Mouse (Mus musculus) gonadal fat pad, adult 2 months (tissue): Measurements from ENCODE around the gene 2900026A02Rik. TPM values are rescaled to one million over a fixed set of nuclear protein-coding genes. Genes with fewer than 3 reads are reported as not detected.

Experiments used
- DNase-seq: peaks from one replicate; pipeline ENCODE4 v3.0.0-alpha.2; 2012; ENCODE audit warnings: low read depth
- polyA plus RNA-seq: library from polyadenylated mRNA; depleted of rRNA; stranded (reverse); fragments of >200 nt; gene quantifications from 2 replicates; pipeline ENCODE4 v1.2.3, GENCODE M21; 2012

The 2900026A02Rik gene
- polyA plus RNA-seq, 1 experiment, result 16.7 TPM

DNA sequence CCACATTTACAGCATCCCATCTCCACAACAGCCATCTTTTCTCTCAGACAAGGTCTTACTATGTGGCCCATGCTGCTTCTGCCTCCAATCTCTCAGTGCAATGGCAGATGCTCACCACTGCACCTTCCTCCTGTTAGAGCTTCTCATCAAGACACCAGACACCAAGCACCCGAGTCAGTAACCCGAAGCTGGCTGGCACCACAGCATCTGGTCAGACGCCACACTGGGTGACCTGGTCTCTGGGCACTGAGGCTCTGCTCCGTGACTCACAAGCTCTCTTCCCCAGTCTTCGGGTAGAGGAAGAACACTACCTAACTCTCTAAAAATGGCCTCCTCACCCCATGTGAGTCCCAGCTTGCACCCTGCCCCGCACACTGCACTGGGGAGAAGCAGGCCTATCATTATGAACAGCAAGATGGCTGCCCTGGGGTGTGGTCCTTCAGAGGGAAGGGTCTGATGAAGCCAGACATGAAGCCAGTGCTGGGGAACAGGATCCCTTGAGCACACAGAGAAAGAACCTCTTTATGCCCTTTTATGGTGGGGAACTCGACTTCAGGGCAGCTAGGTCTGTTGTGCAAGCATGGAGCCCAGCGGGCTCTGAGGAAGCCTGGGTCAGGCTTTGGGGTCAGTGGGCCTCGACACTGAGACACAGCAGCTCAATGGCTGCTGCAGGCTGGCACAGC is 70.0 kb downstream of the 2900026A02Rik start:
- no peak for DNase-seq

DNA sequence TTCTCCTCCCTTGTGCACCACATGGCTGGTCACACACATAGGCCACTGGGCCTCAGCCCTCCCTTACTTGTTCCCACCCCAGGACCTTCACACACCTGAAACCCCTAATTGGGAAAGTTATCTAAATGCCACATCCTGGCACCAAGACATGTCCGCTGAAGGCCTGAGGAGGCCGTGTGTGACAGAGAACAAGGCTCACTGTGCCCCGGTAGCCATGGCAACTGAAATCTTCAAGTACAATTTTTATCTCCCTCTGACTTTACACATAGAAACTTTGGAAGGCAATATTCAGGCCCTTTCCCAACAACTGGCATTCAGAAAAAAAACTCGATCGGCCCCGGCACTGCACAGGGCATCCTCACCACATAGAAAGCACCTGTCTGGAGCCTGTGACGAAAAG is 72.0 kb downstream of the 2900026A02Rik start:
- DNase-seq, result no peak

DNA sequence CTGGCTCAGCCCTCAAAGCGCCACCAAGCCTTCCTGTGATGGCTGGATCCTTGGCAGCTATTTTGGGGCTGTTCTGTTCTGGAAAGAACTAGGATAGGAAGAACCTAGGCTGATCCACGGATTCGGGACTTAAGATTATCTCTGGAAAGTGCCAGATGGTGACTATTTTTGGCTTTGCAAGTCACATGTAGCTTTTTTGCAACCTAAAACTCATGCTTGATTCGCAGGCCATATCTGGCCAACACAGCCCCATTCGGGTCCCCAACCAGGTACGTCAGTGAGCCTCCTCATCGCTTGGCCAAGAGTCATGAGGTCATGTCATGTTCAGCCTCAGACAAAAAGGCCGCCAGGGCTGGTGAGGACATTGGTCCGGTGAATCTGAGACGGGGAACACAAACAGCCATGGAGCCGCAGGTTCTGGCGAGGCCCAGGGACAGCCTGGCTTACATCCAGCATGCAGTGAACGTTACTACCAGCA is 73.0 kb downstream of the 2900026A02Rik start:
- no peak for DNase-seq

DNA sequence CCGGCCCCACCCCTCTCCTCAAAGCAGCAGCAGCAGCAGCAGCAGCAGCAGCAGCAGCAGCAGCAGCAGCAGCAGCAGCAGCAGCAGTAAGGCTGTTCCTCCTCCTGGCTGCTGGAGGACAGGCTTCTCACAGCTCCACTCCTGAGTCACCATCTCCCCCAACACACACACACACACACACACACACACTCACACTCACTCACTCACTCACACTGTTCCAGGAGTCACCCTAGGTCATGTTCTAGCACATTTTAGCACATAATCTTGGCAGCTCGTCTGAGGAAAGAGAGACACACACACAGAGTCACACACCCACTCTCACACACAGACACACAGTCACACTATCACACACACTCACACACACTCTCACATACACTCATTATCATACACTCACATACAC is 74.4 kb downstream of the 2900026A02Rik start:
- DNase-seq, result no peak

DNA sequence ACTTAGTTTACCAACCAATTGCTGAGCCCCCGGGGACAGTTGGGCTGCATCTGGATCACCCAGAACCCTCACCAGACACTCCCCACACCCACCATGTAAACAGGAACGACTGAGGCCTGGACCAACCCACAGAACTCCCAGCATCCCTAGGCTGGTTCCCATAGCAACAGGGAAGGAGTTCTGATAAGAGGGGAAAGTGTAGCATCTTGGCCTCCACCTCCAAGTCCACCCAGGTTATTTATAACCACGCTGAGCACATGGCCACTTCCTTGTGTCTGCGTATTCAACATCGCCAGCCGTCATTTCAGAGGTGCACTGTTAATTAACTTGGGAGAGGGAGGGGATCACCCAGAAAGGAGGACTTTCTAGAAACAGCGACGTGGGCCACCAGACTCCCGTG is 75.9 kb downstream of the 2900026A02Rik start:
- no peak for DNase-seq

DNA sequence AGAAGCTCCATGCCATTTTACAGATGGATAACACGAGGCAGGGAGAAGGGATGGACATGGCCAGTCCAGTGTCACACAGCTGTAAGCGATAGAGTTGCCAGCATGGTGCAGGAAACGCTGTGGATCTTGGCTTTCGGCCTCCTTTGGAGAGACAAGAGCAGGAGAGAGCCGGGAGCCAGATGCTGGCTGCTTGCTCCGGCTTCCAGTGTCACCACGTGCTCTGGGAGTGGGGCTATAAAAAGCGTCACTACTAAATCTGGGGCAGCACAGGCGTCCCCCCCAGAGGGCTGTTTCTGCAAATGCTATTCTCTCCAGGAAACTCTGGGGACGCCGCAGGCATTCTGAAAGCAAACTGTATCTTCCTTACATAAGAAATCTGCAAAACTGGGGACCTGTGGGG is 78.5 kb downstream of the 2900026A02Rik start:
- DNase-seq, result no peak

DNA sequence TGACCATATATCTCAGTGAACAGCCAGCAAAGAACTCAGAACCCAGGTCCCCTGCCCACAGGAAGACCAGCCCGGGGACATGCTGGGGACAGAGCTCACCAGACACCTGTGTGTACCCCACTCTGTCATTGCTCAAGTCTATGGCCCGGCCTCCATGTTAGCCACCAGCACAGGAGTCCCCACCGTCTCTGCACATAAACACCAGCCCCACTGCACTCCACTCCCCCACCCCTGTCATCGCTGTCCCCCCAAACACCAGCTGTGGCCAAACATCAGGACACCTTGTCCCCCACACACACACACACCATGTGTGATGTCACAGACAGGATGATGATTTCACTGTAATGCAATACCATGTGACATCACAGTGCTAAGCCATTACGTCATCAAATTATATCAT is 79.0 kb downstream of the 2900026A02Rik start:
- DNase-seq, result no peak

DNA sequence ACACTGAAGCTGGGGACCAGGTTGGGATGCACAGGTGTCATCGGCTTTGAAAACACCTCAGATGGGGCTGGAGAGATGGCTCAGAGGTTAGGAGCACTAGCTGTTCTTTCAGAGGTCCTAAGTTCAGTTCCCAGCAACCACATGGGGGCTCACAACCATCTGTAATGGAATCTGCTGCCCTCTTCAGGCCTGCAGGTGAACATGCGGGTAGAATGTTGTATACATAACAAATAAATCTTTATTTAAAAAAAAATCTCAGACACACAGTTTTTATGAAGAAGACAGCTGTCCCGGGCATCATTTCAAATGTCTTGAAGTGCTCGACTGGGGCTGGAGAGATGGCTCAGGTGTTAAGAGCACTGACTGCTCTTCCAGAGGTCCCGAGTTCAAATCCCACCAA is 80.2 kb downstream of the 2900026A02Rik start:
- DNase-seq, result no peak

DNA sequence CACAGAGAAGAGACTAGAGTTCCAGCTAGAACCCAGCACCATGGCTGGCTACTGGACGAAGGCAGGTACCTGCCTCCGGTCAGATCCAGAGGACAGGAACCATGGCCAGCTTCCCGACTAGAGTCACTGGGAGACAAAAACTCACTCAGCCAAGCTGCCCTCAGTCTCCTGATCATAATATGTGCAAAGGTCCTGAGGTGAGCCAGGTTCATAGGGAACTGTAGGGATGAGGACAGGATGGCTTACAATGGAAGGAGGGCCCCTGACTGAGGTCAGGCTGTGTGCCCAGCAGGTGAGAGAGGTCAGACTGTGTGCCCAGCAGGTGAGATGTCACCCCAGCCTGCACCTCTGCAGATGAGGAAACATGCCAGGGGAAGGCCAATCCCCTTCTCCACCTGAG is 81.0 kb downstream of the 2900026A02Rik start:
- DNase-seq, result no peak

DNA sequence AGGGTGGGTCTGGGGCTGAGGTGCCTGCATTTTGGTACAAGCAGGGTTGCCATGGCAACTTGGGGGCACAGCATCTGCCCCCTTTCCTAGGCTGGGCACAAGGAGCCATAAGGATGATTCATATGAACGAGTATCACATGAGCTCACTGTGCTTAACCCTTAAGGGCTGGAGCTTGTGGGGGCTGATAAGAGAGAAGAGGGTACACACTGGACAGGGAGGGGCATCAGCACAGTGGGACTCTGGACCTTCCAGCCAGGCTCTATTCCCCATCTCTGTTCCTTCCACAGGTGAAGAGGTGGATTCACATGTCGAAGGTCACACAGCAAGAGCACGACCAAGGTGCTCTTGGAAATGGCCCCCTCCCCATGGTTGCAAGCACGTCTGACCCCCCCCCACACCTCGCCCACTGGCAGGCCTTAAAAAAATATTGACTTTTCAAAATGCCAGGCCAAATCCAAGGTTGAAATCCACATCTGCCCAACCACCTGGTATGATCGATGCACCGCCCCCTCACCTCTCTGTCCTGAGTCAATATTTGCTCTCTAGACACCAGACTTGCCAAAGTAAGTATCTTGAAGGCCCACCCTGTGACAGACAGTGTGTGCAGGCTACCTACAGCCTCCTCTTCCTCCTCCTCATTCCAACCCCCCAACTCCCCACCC is 81.8 kb downstream of the 2900026A02Rik start:
- DNase-seq, result no peak

DNA sequence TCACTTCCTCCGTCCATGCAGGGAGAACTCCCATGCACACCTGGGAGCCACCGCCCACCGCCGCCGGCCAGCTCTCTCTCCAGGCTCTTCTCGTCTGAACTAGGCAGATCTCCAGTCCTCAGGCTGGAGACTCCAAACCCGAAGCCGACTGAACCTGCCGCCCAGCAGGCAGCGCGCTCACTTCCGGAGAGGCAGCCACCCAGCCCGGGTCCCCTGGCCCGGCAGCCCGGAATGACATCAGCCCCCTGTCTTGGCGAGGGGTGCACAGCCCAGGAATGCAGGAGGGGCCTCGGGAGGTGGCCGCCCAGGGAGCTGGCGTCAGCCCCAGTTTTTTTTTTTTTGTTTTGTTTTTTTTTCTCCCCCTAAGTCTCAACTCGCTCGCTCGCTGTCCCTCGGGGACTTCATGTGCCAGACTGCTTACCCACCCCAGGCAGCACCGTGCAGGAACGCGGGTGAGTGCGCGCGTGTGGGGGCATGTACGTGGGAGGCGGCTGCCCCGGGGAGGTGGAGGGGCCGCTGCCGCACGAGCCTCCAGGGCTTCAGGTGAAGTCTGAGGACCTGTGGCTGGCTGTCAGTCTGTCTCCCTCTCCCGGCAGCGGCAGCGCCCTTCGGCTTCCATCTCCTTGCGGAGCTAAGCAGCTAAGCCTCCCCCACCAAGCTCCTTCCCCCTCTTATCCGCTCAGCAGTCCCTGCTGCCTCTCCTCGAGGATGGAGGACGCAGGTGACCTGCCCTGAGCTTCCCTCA is 82.5 kb downstream of the 2900026A02Rik start:
- DNase-seq, result no peak

DNA sequence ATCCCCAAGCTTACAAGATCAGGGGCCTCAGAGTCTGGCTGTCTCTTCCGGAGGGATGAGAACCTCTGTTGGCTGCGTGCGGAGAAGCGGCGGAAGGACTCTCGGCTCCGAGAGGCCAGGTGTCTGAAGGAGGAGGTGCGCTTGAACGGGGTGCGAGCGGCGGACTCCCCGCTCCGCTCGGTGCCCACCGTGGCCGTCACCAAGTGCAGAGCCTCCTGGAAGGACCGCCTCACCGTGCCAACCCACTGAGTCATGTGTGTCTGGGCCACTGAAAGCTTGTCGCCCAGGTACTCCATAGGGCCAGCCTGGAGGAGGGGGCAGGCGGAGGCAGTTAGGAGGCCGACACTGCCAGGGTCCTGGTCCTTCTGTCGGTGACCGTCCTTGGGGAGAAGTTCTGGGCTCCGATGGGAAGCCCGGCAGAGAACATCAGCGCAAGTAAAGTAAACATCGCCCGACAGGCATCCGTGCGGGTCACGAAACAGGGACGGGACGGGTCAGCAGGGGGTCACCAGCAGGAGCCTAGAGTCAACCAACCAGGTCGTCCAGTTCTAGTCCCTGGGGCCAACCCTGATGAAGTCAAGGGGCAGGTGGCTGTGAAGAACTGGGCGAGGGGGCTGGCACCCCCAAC is 83.2 kb downstream of the 2900026A02Rik start:
- DNase-seq, result no peak

DNA sequence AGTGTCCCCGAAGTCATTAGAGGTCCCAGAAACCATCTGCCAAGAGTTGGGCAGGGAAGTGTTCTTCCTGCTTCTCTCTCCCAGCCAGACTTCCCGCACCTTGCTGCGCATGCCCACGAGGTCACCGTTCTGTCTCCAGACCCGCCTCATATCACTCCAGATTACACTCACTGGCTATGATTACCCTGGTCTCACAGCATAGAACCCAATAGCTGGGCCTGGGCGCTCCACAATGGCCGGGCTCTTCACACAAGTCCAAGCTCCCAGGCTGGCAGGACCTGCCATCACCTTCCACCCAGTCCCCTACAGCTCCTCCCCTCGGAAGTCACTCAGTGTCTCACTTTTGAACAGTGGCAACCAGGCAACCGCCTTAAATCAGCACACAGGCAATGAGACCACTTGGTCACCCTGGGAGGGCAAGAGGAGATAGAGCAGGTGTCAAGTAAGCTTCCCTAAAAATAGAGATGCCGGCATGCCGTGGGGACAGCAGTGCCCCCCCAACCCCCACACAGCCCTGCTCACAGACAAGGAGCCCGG is 84.0 kb downstream of the 2900026A02Rik start:
- DNase-seq, result no peak

DNA sequence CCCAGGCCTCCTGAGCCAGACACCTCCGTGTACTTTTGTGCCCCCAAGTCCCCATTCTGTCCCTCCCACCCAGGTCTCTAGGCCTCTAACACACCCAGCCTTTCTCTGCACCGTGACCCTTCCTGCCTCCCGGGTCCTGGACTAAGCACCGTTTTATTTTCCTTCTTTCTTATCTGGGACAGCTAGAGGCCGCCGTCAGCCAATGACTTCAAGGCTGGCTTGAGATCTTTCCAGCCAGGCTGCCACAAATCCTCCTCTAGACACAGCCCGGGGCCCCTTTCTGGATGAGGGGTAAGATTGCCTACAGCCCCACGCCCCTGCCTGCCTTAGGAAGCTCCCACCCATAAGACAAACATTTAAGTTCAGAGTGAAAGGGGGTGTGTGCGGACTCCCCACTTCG is 85.5 kb downstream of the 2900026A02Rik start:
- DNase-seq, result no peak

DNA sequence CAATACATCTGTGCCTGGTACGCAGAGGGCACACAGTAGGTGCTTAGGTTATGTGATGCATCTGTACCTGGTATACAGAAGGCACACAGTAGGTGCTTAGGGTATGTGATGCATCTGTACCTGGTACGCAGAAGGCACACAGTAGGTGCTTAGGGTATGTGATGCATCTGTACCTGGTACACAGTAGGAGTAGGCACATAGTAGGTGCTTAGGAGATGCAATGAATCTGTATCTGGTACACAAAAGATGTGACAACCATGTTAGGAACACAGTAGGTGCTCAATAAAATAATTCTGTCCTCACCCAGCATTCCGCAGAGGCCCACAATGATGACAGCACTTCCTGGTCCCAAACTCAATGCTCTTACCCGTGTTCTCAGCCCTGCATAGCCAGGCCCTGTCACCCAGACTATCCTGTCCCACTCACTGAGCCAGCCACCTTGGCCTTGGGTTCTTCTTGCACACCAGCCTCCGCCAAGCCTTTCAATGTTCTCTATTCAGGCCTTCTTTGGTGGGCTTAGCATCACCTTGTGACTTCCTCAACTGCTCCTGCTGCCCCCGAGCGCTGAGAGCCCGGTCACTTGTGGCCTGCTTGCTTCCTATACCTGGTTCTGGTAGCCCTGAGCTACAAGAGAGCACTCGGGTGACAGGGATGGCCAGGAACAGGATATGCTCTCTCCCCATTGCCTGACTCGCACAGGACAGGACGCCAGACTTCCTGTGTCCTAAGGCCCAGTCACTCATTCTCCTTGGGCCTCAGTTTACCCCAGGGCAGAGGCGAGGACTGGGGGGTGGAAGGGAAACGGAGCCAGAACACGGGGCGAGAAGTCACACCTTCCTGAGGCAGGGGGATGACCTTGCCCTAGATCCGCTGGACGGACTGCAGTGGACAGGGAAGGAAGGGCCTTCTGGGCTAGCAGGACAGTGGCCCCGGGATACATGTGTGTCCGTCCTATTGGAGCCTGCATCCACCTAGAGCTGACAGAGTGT is 87.0 kb downstream of the 2900026A02Rik start:
- DNase-seq, result no peak

DNA sequence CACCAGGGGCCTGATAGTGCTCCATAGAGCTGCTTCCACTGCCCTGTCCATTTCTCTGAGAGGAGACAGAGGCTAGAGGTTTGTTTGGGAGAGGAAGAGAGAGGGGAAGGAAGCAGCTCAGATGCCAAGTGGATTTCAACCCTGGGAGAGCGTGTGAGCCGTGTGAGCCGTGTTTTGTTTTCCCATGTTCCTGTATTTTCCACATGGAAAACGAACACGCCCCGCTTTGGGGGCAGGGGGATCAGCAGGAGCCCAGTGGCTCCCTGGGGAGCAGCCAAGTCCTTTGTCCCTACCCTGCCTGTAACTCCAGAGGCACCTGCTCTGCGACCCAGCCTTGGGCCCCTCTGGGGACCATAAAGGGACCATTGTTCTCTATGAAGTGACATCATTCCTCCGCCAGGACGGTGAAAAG is 88.0 kb downstream of the 2900026A02Rik start:
- no peak for DNase-seq

DNA sequence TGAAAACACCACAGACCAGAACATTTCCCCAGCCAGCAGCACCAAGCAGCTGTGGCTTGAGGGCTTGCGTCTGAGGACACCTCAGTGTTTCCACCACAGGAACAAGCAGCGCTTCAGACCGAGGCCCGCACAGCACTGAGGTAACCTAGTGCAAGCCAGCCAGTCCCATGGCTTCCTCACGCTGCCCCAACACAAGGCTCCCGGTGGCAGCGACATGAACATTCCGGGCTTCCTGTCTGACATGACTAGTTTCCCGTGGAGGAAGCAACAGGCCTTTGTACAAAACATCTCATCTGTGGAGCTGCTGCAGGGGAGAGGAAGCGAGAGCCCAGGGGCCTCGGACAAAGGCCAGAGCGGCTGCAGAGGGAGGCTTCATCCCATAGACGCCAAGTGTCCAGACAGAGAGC is 88.4 kb downstream of the 2900026A02Rik start:
- DNase-seq, result no peak

DNA sequence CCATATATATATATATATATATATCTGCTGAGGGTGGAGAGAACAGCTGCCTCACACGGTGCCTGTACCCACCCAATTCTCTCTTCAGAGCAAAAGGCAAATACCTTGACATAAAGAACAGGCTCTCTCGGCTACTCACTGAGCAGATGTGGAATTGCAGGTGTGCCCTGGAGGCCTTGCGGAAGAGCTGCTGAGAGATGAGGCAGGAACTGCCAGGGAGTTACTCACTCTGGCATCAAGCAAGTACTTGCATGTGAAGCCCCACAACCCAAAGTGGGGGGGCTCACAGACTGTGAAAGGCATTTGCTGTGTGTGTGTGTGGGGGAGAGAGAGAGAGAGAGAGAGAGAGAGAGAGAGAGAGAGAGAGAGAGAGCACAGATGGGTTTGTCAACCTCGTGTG is 92.6 kb downstream of the 2900026A02Rik start:
- no peak for DNase-seq

DNA sequence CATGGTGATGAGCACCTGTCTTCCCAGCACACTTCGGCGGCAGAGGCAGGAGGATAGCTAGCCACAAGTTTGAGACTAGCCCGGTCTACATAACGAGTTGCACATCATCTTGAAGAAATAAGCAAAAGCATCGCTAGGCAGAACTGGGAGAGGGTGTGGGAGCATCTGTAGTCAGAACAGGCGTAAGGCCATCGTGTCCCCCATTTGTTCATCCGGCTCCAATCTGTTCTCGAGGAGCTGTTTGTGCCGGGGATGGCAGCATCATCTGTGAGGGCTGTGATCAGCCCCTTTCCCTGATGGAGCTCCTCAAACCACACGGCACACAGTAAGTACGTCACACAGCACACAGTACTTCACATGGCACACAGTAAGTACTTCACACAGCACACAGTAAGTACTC is 94.6 kb downstream of the 2900026A02Rik start:
- DNase-seq, result no peak

DNA sequence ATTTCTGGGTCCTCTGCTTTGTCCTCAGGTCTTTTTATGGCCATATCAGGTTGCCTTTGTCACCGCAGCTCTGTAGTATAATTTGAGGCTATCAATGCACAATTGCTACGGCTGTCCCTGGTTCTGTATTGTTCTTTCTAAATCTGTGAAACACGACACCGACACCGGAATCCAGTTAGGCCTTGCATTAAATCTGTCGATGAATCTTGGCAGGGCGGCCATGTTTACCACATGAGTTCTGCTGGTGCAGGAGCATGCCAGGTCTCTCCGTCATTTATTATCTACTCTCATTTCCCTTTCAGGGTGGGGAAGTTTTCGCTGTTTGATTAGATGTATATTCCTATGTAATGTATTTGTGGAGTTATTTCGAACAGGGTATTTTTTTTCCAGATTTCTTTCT is 97.3 kb downstream of the 2900026A02Rik start:
- no peak for DNase-seq
